Mouse (Mus musculus) liver, embryonic 15.5 days (tissue): ENCODE results near the gene Olfr304. TPM values are rescaled to one million over a fixed set of nuclear protein-coding genes. Genes with fewer than 3 reads are reported as not detected.
"Not testable (repeated sequence)": the region's sequence is repeated elsewhere in the genome, so short reads cannot be mapped to it uniquely, and the experiment has no call there.

Source experiments
- ATAC-seq: fragments of 200-750 bp; cut with Nextera tagmentation; 2 replicates; pipeline ENCODE4 v1.8.0; 2017; ENCODE audit warnings: moderate number of reproducible peaks, mild to moderate bottlenecking, moderate library complexity; ENCODE audit not compliant: insufficient read depth
- H3K27ac ChIP-seq: fragments of 300-500 bp; sonication (generic); replicated peaks from 2 replicates; pipeline ENCODE4 v1.5.1; 2015; ENCODE audit warnings: mild to moderate bottlenecking, inconsistent platforms
- H3K27me3 ChIP-seq: fragments of 300-500 bp; sonication (generic); 2 replicates; pipeline ENCODE4 v1.6.1; 2015; ENCODE audit warnings: mild to moderate bottlenecking, inconsistent platforms
- H3K36me3 ChIP-seq: fragments of 300-500 bp; sonication (generic); replicated peaks from 2 replicates; pipeline ENCODE4 v1.6.1; 2015; ENCODE audit warnings: moderate library complexity, mild to moderate bottlenecking, inconsistent platforms
- H3K4me1 ChIP-seq: fragments of 300-500 bp; sonication (generic); replicated peaks from 2 replicates; pipeline ENCODE4 v1.6.1; 2015; ENCODE audit warnings: inconsistent platforms
- H3K4me2 ChIP-seq: fragments of 300-500 bp; sonication (generic); 2 replicates; pipeline ENCODE4 v1.6.1; 2015; ENCODE audit warnings: moderate library complexity, mild to moderate bottlenecking, inconsistent platforms
- H3K4me3 ChIP-seq: fragments of 300-500 bp; sonication (generic); replicated peaks from 2 replicates; pipeline ENCODE4 v1.5.1; 2015; ENCODE audit warnings: mild to moderate bottlenecking, inconsistent platforms
- H3K9ac ChIP-seq: fragments of 300-500 bp; sonication (generic); 2 replicates; pipeline ENCODE4 v1.6.1; 2015; ENCODE audit warnings: moderate library complexity, mild to moderate bottlenecking, inconsistent platforms
- H3K9me3 ChIP-seq: fragments of 300-500 bp; sonication (generic); replicated peaks from 2 replicates; pipeline ENCODE4 v1.6.1; 2016; ENCODE audit warnings: inconsistent platforms
- WGBS: fragments of 180-500 bp; shearing (Covaris S2); methylation state at CpG from one replicate; pipeline ENCODE4 v1.1.7; 2015; ENCODE audit warnings: mixed read lengths; ENCODE audit not compliant: insufficient replicate concordance; 5-methylcytosine and 5-hydroxymethylcytosine counted together
- polyA plus RNA-seq: library from polyadenylated mRNA; unstranded; fragments of >200 nt; fragmentation: Nextera tagmentation; extraction: Ambion mirVana; gene quantifications from 2 replicates; pipeline ENCODE4 v1.2.1, GENCODE M21; 2015

The Olfr304 gene
- not detected in 2 replicates for polyA plus RNA-seq

DNA sequence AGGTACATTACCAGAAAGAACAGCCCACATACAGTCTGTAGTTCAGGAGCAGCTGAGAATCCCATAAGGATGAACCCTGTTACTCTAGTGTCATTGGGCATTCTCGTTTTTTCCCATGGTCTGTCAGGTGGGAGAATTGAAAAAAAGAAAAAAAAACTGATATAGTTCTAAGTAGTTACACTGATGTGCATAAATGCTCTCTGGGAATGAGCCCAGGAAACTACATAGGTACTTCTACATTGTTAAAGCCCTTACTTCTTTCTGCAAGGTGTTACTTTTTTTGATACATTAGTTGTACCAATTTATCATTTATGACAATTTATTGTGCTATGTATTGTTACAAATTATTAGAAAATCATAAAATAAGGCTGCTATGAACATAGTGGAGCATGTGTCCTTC is at the start of gene Olfr304:
Gene Olfr304, minus strand, starts transcription at position 101 of the 400 bp plus-strand sequence.
- Histone ChIP-seq H3K9me3 (no peaks in the 10 kb centered on the region), H3K9ac (no peak within 1 kb of the TSS), H3K4me1 (no peaks in the 10 kb centered on the region), H3K27ac (no peak within 1 kb of the TSS), H3K36me3 (no peaks in the 10 kb centered on the region), H3K4me2 (no peak within 1 kb of the TSS), H3K4me3 (no peak within 1 kb of the TSS), H3K27me3 (no peaks in the 10 kb centered on the region)
- ATAC-seq = no peak
- 13% methylated on average over 1 of the region's 1 CpGs for WGBS

DNA sequence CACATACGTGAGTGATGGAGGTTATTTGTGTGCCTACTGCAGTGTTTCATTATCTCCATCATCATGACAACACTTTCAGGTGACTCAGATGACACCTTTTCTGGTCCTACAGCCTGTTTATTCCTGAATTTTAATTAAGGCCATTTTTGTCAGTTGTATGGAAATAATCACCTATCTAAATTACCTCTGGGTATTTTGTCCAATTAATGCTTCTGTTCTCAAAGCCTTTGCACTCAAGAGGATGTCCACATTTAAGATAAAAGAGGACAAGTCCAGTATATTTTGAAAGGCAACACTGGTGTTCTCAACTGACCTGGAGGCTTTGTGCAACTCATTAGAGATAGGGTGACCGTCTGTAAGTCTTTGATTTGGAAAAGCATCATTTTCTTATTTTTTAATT is 17.1 kb upstream of the Olfr304 start, which contains the start of gene Olfr301:
Gene Olfr301, plus strand, starts transcription at position 301 of the 400 bp plus-strand sequence.
- H3K27me3 ChIP-seq = no peaks in the 10 kb centered on the region
- H3K4me2 ChIP-seq = no peak within 1 kb of the TSS
- no peak within 1 kb of the TSS for H3K9ac ChIP-seq
- no peak within 1 kb of the TSS for H3K27ac ChIP-seq
- H3K36me3 ChIP-seq = no peaks in the 10 kb centered on the region
- WGBS = 63% methylated on average over 2 of the region's 2 CpGs
- no peaks in the 10 kb centered on the region for H3K4me1 ChIP-seq
- H3K4me3 ChIP-seq = no peak within 1 kb of the TSS
- no peaks in the 10 kb centered on the region for H3K9me3 ChIP-seq
- ATAC-seq = no peak

DNA sequence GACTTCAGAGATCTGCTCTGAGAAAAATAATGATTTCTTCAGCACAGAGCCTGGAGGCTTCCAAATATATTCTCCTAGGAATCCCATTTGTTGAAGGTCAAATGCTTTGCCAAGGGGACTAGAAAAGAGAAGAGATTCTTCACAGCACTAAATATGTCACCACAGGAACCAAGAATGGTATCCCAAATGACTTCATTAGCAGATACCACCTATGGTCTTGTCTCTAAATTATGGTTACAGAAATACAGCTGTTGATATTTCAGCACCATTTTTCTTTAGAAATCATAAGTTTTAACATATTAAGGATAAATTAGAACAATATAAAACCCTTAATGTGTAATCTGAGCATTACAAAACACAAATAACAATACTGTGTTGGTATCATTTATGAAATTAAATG is 11.2 kb upstream of the Olfr304 start, which contains the start of gene Olfr303:
Gene Olfr303, minus strand, starts transcription at position 101 of the 400 bp plus-strand sequence.
- no peaks in the 10 kb centered on the region for H3K36me3 ChIP-seq
- no peaks in the 10 kb centered on the region for H3K9me3 ChIP-seq
- no peak within 1 kb of the TSS for H3K4me3 ChIP-seq
- H3K4me2 ChIP-seq = no peak within 1 kb of the TSS
- H3K27ac ChIP-seq = no peak within 1 kb of the TSS
- no peak within 1 kb of the TSS for H3K9ac ChIP-seq
- H3K27me3 ChIP-seq = no peaks in the 10 kb centered on the region
- H3K4me1 ChIP-seq = no peaks in the 10 kb centered on the region
- no peak for ATAC-seq

DNA sequence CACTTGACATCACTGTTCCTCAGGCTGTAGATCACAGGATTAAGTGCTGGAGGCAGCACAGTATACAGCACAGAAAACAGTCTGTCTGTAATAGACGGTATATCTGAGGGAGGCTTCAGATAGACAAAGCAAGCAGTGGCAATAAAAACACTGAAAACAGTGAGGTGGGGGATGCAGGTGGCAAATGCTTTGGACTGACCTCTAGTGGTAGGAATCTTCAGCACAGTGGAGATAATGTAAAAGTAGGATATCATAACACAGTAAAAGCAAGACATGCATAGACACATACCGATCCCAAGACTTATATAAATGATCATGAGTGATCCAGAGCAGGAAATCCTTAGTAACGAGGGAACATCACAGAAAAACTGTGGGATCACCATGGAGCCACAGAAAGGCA is 689 bp downstream of the Olfr304 start:
- WGBS = 43% methylated on average over 3 of the region's 3 CpGs
- H3K4me1 ChIP-seq = no peaks in the 10 kb centered on the region

DNA sequence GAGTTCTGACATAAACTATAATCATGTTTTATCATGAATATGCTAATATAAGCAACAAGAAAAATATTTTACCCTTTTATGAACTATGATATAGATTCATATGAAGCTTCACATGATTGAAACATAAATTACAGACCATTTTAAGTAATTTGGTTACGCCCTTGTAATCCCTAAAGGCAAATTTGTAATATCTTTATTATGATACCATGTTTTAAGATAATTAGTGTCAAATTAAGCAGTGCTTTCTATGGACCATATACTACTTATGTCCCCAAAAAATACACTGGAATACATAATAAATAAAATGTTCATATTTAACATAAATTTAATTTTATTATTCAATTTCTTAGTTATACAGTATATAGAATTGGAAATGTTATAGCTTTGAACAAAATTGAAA is 19.6 kb downstream of the Olfr304 start, which contains the start of gene Olfr305:
Gene Olfr305, minus strand, starts transcription at position 101 of the 400 bp plus-strand sequence.
- no peak within 1 kb of the TSS for H3K27ac ChIP-seq
- ATAC-seq = no peak
- 55% methylated on average over 1 of the region's 1 CpGs for WGBS

More for the DNA sequence above, 689 bp downstream of the Olfr304 start:
- no peaks in the 10 kb centered on the region for H3K36me3 ChIP-seq
- ATAC-seq = no peak
- H3K4me2 ChIP-seq = no peak overlapping the region
- no peak overlapping the region for H3K9ac ChIP-seq
- no peaks in the 10 kb centered on the region for H3K9me3 ChIP-seq
- H3K27me3 ChIP-seq = no peaks in the 10 kb centered on the region
- no peak overlapping the region for H3K27ac ChIP-seq
- H3K4me3 ChIP-seq = no peak overlapping the region

DNA sequence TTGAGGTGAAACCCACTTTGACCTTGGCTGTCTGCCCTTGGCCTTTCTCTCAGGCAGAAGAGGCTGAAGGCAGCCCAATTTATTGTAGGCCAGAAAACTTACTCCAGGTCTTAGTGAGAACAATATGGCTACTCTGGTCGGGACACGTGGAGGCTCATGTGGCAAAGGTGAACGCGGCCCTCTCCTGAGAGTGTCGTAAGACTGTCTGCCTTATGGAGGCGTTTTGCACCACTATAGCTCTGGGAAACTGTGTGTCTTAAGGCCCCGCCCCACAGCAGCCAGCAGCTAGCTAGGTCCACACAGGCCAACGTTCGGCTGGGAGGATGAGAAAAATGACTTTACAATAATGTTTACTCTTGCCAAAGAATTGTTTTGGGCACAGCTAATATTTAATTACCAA is 40.2 kb downstream of the Olfr304 start:
- H3K27ac ChIP-seq, H3K9ac ChIP-seq, H3K9me3 ChIP-seq, H3K27me3 ChIP-seq, H3K4me2 ChIP-seq, ATAC-seq, H3K36me3 ChIP-seq, H3K4me3 ChIP-seq, H3K4me1 ChIP-seq: not testable (repeated sequence)
- 68% methylated on average over 9 of the region's 9 CpGs for WGBS

More for the DNA sequence above, 19.6 kb downstream of the Olfr304 start, which contains the start of gene Olfr305:
- Histone ChIP-seq H3K27me3 (no peaks in the 10 kb centered on the region), H3K4me1 (no peaks in the 10 kb centered on the region), H3K9me3 (no peaks in the 10 kb centered on the region), H3K4me3 (no peak within 1 kb of the TSS), H3K9ac (no peak within 1 kb of the TSS), H3K36me3 (no peaks in the 10 kb centered on the region), H3K4me2 (no peak within 1 kb of the TSS)

DNA sequence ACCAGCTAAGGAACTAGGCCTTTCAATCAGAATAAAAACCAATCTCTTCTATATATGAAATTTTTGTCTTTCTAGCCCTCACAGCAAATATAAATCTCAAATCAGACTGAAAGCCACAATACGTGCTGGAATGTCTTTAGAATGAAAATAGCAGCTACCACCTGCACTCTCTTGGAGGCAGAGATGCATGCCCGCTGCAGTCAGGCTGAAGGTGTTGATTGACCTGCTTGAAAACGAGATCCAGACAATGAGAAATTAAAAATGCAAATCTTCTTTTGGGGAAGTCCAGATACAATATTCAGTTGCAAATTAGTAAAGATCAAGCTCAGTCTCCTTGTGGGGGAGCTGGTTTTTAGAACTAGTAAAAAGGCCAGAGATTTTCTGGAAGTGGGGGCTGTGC is 42.2 kb downstream of the Olfr304 start:
- Histone ChIP-seq H3K4me1 (no peaks in the 10 kb centered on the region), H3K9ac (no peak overlapping the region), H3K27me3 (no peaks in the 10 kb centered on the region), H3K36me3 (no peaks in the 10 kb centered on the region), H3K27ac (no peak overlapping the region), H3K9me3 (no peaks in the 10 kb centered on the region), H3K4me2 (no peak overlapping the region), H3K4me3 (no peak overlapping the region)
- 52% methylated on average over 3 of the region's 3 CpGs for WGBS
- ATAC-seq = no peak

DNA sequence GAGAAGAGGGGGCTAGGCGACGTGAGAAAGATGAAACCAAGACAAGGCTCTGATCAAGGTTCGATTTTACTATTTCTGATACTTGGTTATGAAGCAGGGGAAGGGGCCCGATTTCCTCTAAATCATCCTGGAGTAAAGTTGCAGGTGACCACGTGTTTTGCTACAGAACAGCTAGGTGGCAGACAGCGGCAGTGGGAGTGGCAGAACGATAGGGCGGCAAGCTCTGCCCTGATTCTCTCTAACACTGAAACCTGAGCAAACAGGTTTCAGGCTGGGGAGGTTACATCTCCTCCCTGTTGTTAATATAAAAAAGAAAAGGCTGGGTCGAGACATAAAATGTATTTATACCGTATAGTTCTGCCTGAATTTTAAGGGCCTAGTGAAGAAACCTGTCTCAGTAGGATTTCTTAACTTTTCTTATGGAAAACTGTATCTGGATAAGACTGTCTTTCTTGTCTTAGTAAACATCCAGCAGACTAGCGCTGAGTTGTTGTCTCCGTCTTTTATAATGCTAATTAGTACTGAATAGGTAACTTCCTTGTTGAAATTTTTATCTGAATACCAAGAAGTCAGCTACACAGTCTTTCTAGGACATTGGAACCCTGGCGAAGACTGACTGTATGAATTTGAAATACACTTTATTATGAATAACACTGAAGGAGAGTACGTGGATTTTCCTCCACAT is 43.4 kb downstream of the Olfr304 start:
- Histone ChIP-seq H3K4me1 (no peaks in the 10 kb centered on the region), H3K36me3 (no peaks in the 10 kb centered on the region), H3K9me3 (no peaks in the 10 kb centered on the region), H3K27me3 (no peaks in the 10 kb centered on the region), H3K9ac (no peak overlapping the region), H3K4me2 (no peak overlapping the region), H3K4me3 (no peak overlapping the region), H3K27ac (no peak overlapping the region)
- ATAC-seq = no peak
- WGBS = 62% methylated on average over 14 of the region's 14 CpGs

DNA sequence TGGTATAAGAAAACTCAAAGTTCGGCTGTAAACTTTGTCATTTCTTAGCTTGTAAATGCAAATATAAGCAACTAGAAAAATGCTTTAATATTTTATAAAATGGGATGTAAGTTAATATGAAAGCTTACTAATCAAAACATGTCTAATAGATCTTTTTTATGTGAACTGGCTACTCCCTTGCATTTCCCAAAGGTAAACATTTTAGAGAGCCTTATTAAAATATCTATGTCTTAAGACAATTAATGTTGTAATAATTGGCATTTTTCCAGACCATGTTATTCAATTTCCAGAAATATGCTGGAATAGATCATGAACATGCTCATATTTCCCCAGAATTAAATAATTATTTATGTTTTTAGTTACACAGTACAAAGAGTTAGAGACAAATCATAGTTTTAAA is 49.0 kb downstream of the Olfr304 start, which contains the start of gene Olfr307:
Gene Olfr307, minus strand, starts transcription at position 101 of the 400 bp plus-strand sequence.
- Histone ChIP-seq H3K4me3 (no peak within 1 kb of the TSS), H3K27ac (no peak within 1 kb of the TSS), H3K4me1 (no peaks in the 10 kb centered on the region), H3K27me3 (no peaks in the 10 kb centered on the region), H3K9ac (no peak within 1 kb of the TSS), H3K4me2 (no peak within 1 kb of the TSS), H3K36me3 (no peaks in the 10 kb centered on the region), H3K9me3 (no peaks in the 10 kb centered on the region)
- no peak for ATAC-seq
- 33% methylated on average over 1 of the region's 1 CpGs for WGBS

Other genes with a start within 250 kb of the Olfr304 start
- gene Vmn2r75, start 214.9 kb downstream of the Olfr304 start, polyA plus RNA-seq = not detected in 2 replicates
- not detected in 2 replicates for gene Vmn2r76, start 140.3 kb downstream of the Olfr304 start, polyA plus RNA-seq
- not detected in 2 replicates for gene Olfr310, start 109.5 kb downstream of the Olfr304 start, polyA plus RNA-seq
- not detected in 2 replicates for gene Olfr309, start 73.0 kb downstream of the Olfr304 start, polyA plus RNA-seq
- not detected in 2 replicates for gene Olfr308, start 61.0 kb downstream of the Olfr304 start, polyA plus RNA-seq
- not detected in 2 replicates for gene Olfr307, start 49.1 kb downstream of the Olfr304 start, polyA plus RNA-seq
- not detected in 2 replicates for gene Olfr305, start 19.7 kb downstream of the Olfr304 start, polyA plus RNA-seq
- not detected in 2 replicates for gene Olfr303, start 11.1 kb upstream of the Olfr304 start, polyA plus RNA-seq
- gene Olfr301, start 17.2 kb upstream of the Olfr304 start, polyA plus RNA-seq = not detected in 2 replicates
- gene Olfr299, start 73.3 kb upstream of the Olfr304 start, polyA plus RNA-seq = not detected in 2 replicates
- not detected in 2 replicates for gene Olfr298, start 105.8 kb upstream of the Olfr304 start, polyA plus RNA-seq
- gene Olfr297, start 133.3 kb upstream of the Olfr304 start, polyA plus RNA-seq = not detected in 2 replicates
- gene Olfr295, start 197.2 kb upstream of the Olfr304 start, polyA plus RNA-seq = not detected in 2 replicates
- not detected in 2 replicates for gene Olfr294, start 230.0 kb upstream of the Olfr304 start, polyA plus RNA-seq